Mouse (Mus musculus) intestine, postnatal 0 days (tissue): ENCODE results near the gene Grb2. TPM values are rescaled to one million over a fixed set of nuclear protein-coding genes. Genes with fewer than 3 reads are reported as not detected.

ENCODE experiments used
- ATAC-seq: fragments of 200-750 bp; cut with Nextera tagmentation; 2 replicates; pipeline ENCODE4 v1.8.0; 2017; ENCODE audit warnings: mild to moderate bottlenecking, moderate TSS enrichment, moderate library complexity
- H3K27ac ChIP-seq: fragments of 300-500 bp; sonication (generic); 2 replicates; pipeline ENCODE4 v1.5.1; 2014; ENCODE audit warnings: mild to moderate bottlenecking, low read depth, low read length, moderate library complexity
- H3K27me3 ChIP-seq: fragments of 300-500 bp; sonication (generic); replicated peaks from 2 replicates; pipeline ENCODE4 v1.6.1; 2014; ENCODE audit warnings: low read length, mixed read lengths; ENCODE audit not compliant: control insufficient read depth, insufficient read depth
- H3K36me3 ChIP-seq: fragments of 300-500 bp; sonication (generic); 2 replicates; pipeline ENCODE4 v1.6.1; 2014; ENCODE audit warnings: mild to moderate bottlenecking, moderate library complexity; ENCODE audit not compliant: control insufficient read depth, insufficient read depth
- H3K4me1 ChIP-seq: fragments of 300-500 bp; sonication (generic); replicated peaks from 2 replicates; pipeline ENCODE4 v1.6.1; 2014; ENCODE audit warnings: antibody characterized with exemption, low read length, mixed read lengths; ENCODE audit not compliant: control insufficient read depth, insufficient read depth
- H3K4me2 ChIP-seq: fragments of 300-500 bp; sonication (generic); replicated peaks from 2 replicates; pipeline ENCODE4 v1.6.1; 2014; ENCODE audit warnings: low read depth, mild to moderate bottlenecking, moderate library complexity
- H3K4me3 ChIP-seq: fragments of 300-500 bp; sonication (generic); 2 replicates; pipeline ENCODE4 v1.5.1; 2014; ENCODE audit warnings: low read depth, low read length
- H3K9ac ChIP-seq: fragments of 300-500 bp; sonication (generic); 2 replicates; pipeline ENCODE4 v1.6.1; 2014; ENCODE audit warnings: mild to moderate bottlenecking, low read depth, low read length
- H3K9me3 ChIP-seq: fragments of 300-500 bp; sonication (generic); 2 replicates; pipeline ENCODE4 v1.6.1; 2016; ENCODE audit warnings: mixed run types; ENCODE audit not compliant: control insufficient read depth
- CTCF ChIP-seq: sonication (generic); IDR thresholded peaks from 2 replicates; pipeline ENCODE4 v1.5.1; 2016; ENCODE audit warnings: low read depth, mild to moderate bottlenecking, control low read depth, antibody characterized with exemption, moderate library complexity
- WGBS: fragments of 180-500 bp; shearing (Covaris S2); extraction: QIAGEN DNeasy Blood & Tissue Kit; methylation state at CpG from one replicate; pipeline ENCODE4 v1.1.7; 2014; 5-methylcytosine and 5-hydroxymethylcytosine counted together
- polyA plus RNA-seq: library from polyadenylated mRNA; unstranded; fragments of >200 nt; fragmentation: Nextera tagmentation; extraction: Ambion mirVana; gene quantifications from 2 replicates; pipeline ENCODE4 v1.2.1, GENCODE M21; 2015

Grb2 gene
- polyA plus RNA-seq, 1 experiment from 2014 or later = 60.5 TPM

GRCm38 (mm10) chr11:115632247-115632646 lies 76.2 kb downstream of the Grb2 start:
- WGBS = 66% methylated on average over 7 of the region's 7 CpGs
- Histone ChIP-seq H3K36me3 (no peaks in the 10 kb centered on the region), H3K9me3 (no peaks in the 10 kb centered on the region), H3K4me3 (no peak overlapping the region), H3K27ac (no peak overlapping the region), H3K4me2 (no peak overlapping the region), H3K9ac (no peak overlapping the region), H3K4me1 (no peaks in the 10 kb centered on the region; the same call in 1 of the 2 replicates), H3K27me3 (no peaks in the 10 kb centered on the region)
- no peak for TF ChIP-seq CTCF
- no peak for ATAC-seq

GRCm38 (mm10) chr11:115631505-115631890 lies 76.9 kb downstream of the Grb2 start:
- 32% methylated on average over 3 of the region's 3 CpGs for WGBS
- Histone ChIP-seq H3K36me3 (no peaks in the 10 kb centered on the region), H3K27ac (no peak overlapping the region), H3K27me3 (no peaks in the 10 kb centered on the region), H3K9me3 (no peaks in the 10 kb centered on the region), H3K4me1 (no peaks in the 10 kb centered on the region; the same call in 1 of the 2 replicates), H3K4me2 (no peak overlapping the region), H3K4me3 (no peak overlapping the region), H3K9ac (no peak overlapping the region)
- no peak for ATAC-seq
- peak; percentile 78 for TF ChIP-seq CTCF

- no peaks in the 10 kb centered on the region for H3K9me3 ChIP-seq
- 41% methylated on average over 16 of the region's 16 CpGs for WGBS
- no peak for TF ChIP-seq CTCF
- ATAC-seq = no peak
- no peaks in the 10 kb centered on the region for H3K36me3 ChIP-seq
- H3K9ac ChIP-seq = no peak overlapping the region
- no peak overlapping the region for H3K27ac ChIP-seq
- no peak overlapping the region for H3K4me3 ChIP-seq
- no peak overlapping the region for H3K4me2 ChIP-seq
- no peaks in the 10 kb centered on the region; the same call in 1 of the 2 replicates for H3K4me1 ChIP-seq
- H3K27me3 ChIP-seq = no peaks in the 10 kb centered on the region
Measured at GRCm38 (mm10) chr11:115630532-115631504, 77.6 kb downstream of the Grb2 start.

- 86% methylated on average over 13 of the region's 13 CpGs for WGBS
- Histone ChIP-seq H3K9me3 (no peaks in the 10 kb centered on the region), H3K4me3 (no peak overlapping the region), H3K4me1 (no peaks in the 10 kb centered on the region; the same call in 1 of the 2 replicates), H3K27ac (no peak overlapping the region), H3K27me3 (no peaks in the 10 kb centered on the region), H3K36me3 (no peaks in the 10 kb centered on the region), H3K4me2 (no peak overlapping the region), H3K9ac (no peak overlapping the region)
- no peak for TF ChIP-seq CTCF
- ATAC-seq = no peak
Measured at GRCm38 (mm10) chr11:115629734-115630531, 78.5 kb downstream of the Grb2 start.

- no peaks in the 10 kb centered on the region for H3K27me3 ChIP-seq
- peak overlapping the region; percentile 83 for H3K4me2 ChIP-seq
- no peaks in the 10 kb centered on the region for H3K36me3 ChIP-seq
- WGBS = 53% methylated on average over 13 of the region's 13 CpGs
- no peak overlapping the region for H3K9ac ChIP-seq
- no peak overlapping the region for H3K27ac ChIP-seq
- no peaks in the 10 kb centered on the region for H3K9me3 ChIP-seq
- ATAC-seq = peak; percentile 17
- H3K4me1 ChIP-seq = no peaks in the 10 kb centered on the region; the same call in 1 of the 2 replicates
- peak overlapping the region; percentile 64 for H3K4me3 ChIP-seq
- no peak for TF ChIP-seq CTCF
Measured at GRCm38 (mm10) chr11:115628465-115629101, 79.8 kb downstream of the Grb2 start.
